Mouse (Mus musculus): Measurements from ENCODE around the gene Olfr868. TPM values are rescaled to one million over a fixed set of nuclear protein-coding genes. Genes with fewer than 3 reads are reported as not detected.

Olfr868 gene
- polyA plus RNA-seq, 1 experiment from 2014 or later = not detected

- no peak for ATAC-seq
- 71% methylated on average over 3 of the region's 3 CpGs for WGBS (ENCODE audit: insufficient replicate concordance)
- no peak for DNase-seq
- no peak for TF ChIP-seq EP300 (IDR thresholded peaks at IDR 0.05; ENCODE audit: low read depth)
- no peak for TF ChIP-seq CTCF (IDR thresholded peaks at IDR 0.05; ENCODE audit: low read depth)
- no peaks in the 10 kb centered on the region for H3K27me3 ChIP-seq (ENCODE audit: insufficient read depth, low read length)
- no peaks in the 10 kb centered on the region for H3K36me3 ChIP-seq (replicated peaks; ENCODE audit: insufficient read depth, low read length)
- no peak overlapping the region for H3K4me3 ChIP-seq (ENCODE audit: low read depth, low read length)
- no peak overlapping the region for H3K27ac ChIP-seq (ENCODE audit: low read depth)
- H3K9me3 ChIP-seq (ENCODE audit: low read length) = no peaks in the 10 kb centered on the region
- no peak overlapping the region for H3K4me2 ChIP-seq (ENCODE audit: low read depth, low read length)
- no peaks in the 10 kb centered on the region for H3K4me1 ChIP-seq (ENCODE audit: insufficient read depth)
- no peak overlapping the region for H3K9ac ChIP-seq (replicated peaks)
Observed at GRCm38 (mm10) chr9:20149706-20150105, 51.3 kb downstream of the Olfr868 start.

Other genes with a start within 250 kb of the Olfr868 start
- gene Olfr860, start 248.9 kb upstream of the Olfr868 start, polyA plus RNA-seq (2015; fragmentation: Nextera tagmentation; extraction: Ambion mirVana) = not detected in 2 replicates
- gene Olfr862, start 210.6 kb upstream of the Olfr868 start, polyA plus RNA-seq (2015; fragmentation: Nextera tagmentation; extraction: Ambion mirVana) = not detected in 2 replicates
- 0.23 and 0.26 TPM in 2 replicates for gene Olfr77, start 181.8 kb upstream of the Olfr868 start, polyA plus RNA-seq (2015; fragmentation: Nextera tagmentation; extraction: Ambion mirVana)
- gene Olfr866, start 70.6 kb upstream of the Olfr868 start, polyA plus RNA-seq (2015; fragmentation: Nextera tagmentation; extraction: Ambion mirVana) = not detected in 2 replicates
- not detected in 2 replicates for gene Olfr867, start 41.1 kb upstream of the Olfr868 start, polyA plus RNA-seq (2015; fragmentation: Nextera tagmentation; extraction: Ambion mirVana)
- gene Olfr869, start 30.4 kb downstream of the Olfr868 start, polyA plus RNA-seq (2015; fragmentation: Nextera tagmentation; extraction: Ambion mirVana) = not detected in 2 replicates
- gene Olfr870, start 75.4 kb downstream of the Olfr868 start, polyA plus RNA-seq (2015; fragmentation: Nextera tagmentation; extraction: Ambion mirVana) = not detected in 2 replicates
- gene Olfr871, start 113.6 kb downstream of the Olfr868 start, polyA plus RNA-seq (2015; fragmentation: Nextera tagmentation; extraction: Ambion mirVana) = not detected in 2 replicates
- gene Olfr872, start 138.5 kb downstream of the Olfr868 start, polyA plus RNA-seq (2015; fragmentation: Nextera tagmentation; extraction: Ambion mirVana) = not detected in 2 replicates
- not detected in 2 replicates for gene Olfr39, start 183.7 kb downstream of the Olfr868 start, polyA plus RNA-seq (2015; fragmentation: Nextera tagmentation; extraction: Ambion mirVana)
- not detected in 2 replicates for gene Olfr873, start 199.9 kb downstream of the Olfr868 start, polyA plus RNA-seq (2015; fragmentation: Nextera tagmentation; extraction: Ambion mirVana)
- gene Olfr18, start 237.5 kb downstream of the Olfr868 start, polyA plus RNA-seq (2015; fragmentation: Nextera tagmentation; extraction: Ambion mirVana) = not detected in 2 replicates

Measured in liver, postnatal 0 days (tissue).